Mouse (Mus musculus): Measurements from ENCODE around the gene Cep63. TPM values are rescaled to one million over a fixed set of nuclear protein-coding genes. Genes with fewer than 3 reads are reported as not detected.

The Cep63 gene
- polyA plus RNA-seq, 1 experiment from 2014 or later, result 51.6 TPM

DNA sequence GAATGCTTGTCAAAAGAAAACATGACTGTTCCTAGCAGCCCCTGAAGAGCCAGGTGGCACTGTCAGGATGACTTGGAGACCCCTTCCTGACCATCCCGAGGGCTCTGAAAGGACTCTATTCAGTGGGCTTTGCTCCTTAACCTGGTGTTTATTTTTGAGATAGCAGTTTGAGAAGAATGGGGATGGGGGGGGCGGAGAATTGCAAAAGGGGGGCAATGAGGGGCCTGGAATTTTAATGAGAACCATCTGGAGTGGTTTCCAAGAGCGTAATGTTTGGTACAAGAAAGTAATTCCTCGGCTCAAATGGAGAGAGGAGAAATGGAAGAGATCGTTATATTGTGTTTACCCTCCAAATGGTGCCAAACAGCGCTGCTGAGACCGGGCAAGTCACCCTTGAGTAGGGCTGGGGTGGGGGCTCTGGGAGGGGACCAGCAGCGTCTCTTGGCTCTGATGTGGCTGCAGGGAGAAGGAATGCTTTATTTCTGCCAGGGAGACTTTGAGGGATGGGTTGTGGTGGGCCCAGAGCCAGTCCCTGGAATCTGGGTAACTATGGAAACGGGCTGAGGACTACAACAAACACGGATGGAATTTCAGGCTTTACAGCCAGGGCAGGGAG lies 17.3 kb upstream of the Cep63 start:
- 8% methylated on average over 10 of the region's 10 CpGs for WGBS
- Histone ChIP-seq H3K27me3 (0 out of 2 replicates have a peak, but pooled peaks cover 5% of the 10 kb centered on the region), H3K4me3 (replicated peaks) (no peak overlapping the region), H3K36me3 (no peaks in the 10 kb centered on the region), H3K4me1 (replicated peaks) (peaks cover 30% of the 10 kb centered on the region), H3K9ac (replicated peaks) (no peak overlapping the region), H3K4me2 (replicated peaks) (peak overlapping the region; percentile 31), H3K9me3 (no peaks in the 10 kb centered on the region), H3K27ac (0 out of 2 replicates have a peak overlapping the region, but pooled peaks have one; percentile 40)
- ATAC-seq, result peak; percentile 90

DNA sequence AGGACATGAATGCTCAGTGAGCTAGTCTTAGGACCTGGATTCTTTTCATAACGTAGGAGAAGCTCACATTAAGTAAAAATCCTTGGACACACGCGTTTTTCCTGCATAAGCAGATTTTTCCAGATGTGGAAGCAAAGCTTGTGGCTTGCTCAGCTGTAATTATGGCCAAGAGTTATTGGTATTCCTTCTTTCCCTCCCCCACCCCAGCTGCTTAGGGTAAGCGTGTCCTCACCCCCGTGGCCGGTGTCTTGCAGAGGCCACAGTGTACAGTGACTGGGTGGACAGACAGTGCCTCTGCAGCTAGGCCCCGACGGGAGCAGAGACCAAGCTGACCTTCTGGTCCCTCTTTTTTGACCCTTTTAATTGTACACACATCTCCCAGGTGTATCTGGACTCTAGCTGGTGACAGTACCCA lies 16.7 kb upstream of the Cep63 start:
- Histone ChIP-seq H3K27me3 (0 out of 2 replicates have a peak, but pooled peaks cover 5% of the 10 kb centered on the region), H3K4me2 (replicated peaks) (no peak overlapping the region; the same call in 1 of the 2 replicates), H3K4me3 (replicated peaks) (no peak overlapping the region), H3K27ac (no peak overlapping the region), H3K36me3 (no peaks in the 10 kb centered on the region), H3K9ac (replicated peaks) (no peak overlapping the region), H3K4me1 (replicated peaks) (peaks cover 30% of the 10 kb centered on the region), H3K9me3 (no peaks in the 10 kb centered on the region)
- ATAC-seq, result 0 out of 2 replicates have a peak, but pooled peaks have one; percentile 13
- 62% methylated on average over 8 of the region's 8 CpGs for WGBS

- H3K9ac ChIP-seq (replicated peaks), result no peak overlapping the region
- no peaks in the 10 kb centered on the region for H3K9me3 ChIP-seq
- H3K4me1 ChIP-seq (replicated peaks), result peaks cover 30% of the 10 kb centered on the region
- H3K36me3 ChIP-seq, result no peaks in the 10 kb centered on the region
- 77% methylated on average over 6 of the region's 6 CpGs for WGBS
- H3K4me3 ChIP-seq (replicated peaks), result no peak overlapping the region
- H3K4me2 ChIP-seq (replicated peaks), result no peak overlapping the region
- no peak for ATAC-seq
- H3K27me3 ChIP-seq, result no peaks in the 10 kb centered on the region
- no peak overlapping the region for H3K27ac ChIP-seq
Measured at GRCm38 (mm10) chr9:102641531-102641930, 15.2 kb upstream of the Cep63 start.

DNA sequence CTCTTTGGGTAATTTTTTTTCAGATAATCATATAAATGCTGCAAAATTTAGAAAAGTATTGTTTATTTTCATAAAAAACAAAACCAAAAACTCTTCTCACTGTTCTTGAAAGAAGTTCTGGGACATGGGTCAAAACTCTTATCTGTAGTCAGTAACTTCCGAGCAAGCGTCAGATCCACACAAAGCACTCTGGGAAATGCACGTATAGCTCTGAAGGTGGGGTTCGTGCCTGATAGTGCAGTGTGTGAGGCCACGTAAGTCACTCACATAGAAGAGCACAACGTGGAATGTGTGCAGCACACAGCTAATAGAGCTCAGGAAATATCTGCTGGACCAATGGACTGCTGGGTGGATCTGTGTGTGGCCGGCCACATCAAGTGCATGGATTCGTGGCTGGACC lies 13.2 kb upstream of the Cep63 start:
- Histone ChIP-seq H3K36me3 (0 out of 2 replicates have a peak, but pooled peaks cover 4% of the 10 kb centered on the region), H3K4me1 (replicated peaks) (peaks cover 26% of the 10 kb centered on the region), H3K9ac (replicated peaks) (no peak overlapping the region), H3K4me2 (replicated peaks) (no peak overlapping the region), H3K4me3 (replicated peaks) (no peak overlapping the region), H3K27me3 (no peaks in the 10 kb centered on the region), H3K27ac (no peak overlapping the region), H3K9me3 (no peaks in the 10 kb centered on the region)
- ATAC-seq, result no peak
- WGBS, result 88% methylated on average over 8 of the region's 8 CpGs

GRCm38 (mm10) chr9:102638963-102639362 lies 12.6 kb upstream of the Cep63 start:
- 75% methylated on average over 7 of the region's 7 CpGs for whole genome bisulfite sequencing
- Histone ChIP-seq H3K9ac (replicated peaks) (no peak overlapping the region), H3K27ac (no peak overlapping the region), H3K4me2 (replicated peaks) (no peak overlapping the region), H3K4me1 (replicated peaks) (peaks cover 21% of the 10 kb centered on the region), H3K36me3 (peaks cover 10% of the 10 kb centered on the region), H3K4me3 (replicated peaks) (no peak overlapping the region), H3K27me3 (no peaks in the 10 kb centered on the region), H3K9me3 (no peaks in the 10 kb centered on the region)
- no peak for ATAC-seq

DNA sequence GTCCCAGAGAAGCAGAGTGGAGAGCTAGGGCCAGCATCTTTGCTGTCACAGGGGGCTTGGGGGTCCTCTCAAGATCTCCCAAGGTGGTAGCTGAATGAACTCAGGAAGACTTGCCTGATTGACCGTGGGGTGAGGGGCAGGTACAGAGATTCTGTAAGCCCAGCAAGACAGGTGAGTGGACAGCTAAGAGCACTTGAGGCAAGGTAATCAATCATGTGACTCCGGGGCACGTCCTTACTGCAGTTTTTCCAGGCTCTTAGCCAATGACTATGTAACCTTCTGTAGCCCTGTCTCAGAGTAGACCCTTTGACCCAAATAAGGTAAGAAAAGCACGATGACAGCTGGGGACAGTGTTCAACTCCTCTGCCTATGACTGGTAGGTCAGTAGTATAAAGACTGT lies 10.8 kb upstream of the Cep63 start:
- ATAC-seq, result no peak; the same call in 1 of the 2 replicates
- peaks cover 11% of the 10 kb centered on the region; the same call in 1 of the 2 replicates for H3K4me1 ChIP-seq (replicated peaks)
- H3K4me2 ChIP-seq (replicated peaks), result no peak overlapping the region
- WGBS, result 79% methylated on average over 4 of the region's 4 CpGs
- no peaks in the 10 kb centered on the region for H3K9me3 ChIP-seq
- no peaks in the 10 kb centered on the region for H3K27me3 ChIP-seq
- H3K4me3 ChIP-seq (replicated peaks), result no peak overlapping the region
- no peak overlapping the region for H3K9ac ChIP-seq (replicated peaks)
- H3K36me3 ChIP-seq, result peaks cover 13% of the 10 kb centered on the region
- no peak overlapping the region for H3K27ac ChIP-seq

GRCm38 (mm10) chr9:102636553-102636952 lies 10.2 kb upstream of the Cep63 start:
- Histone ChIP-seq H3K4me1 (replicated peaks) (peaks cover 11% of the 10 kb centered on the region; the same call in 1 of the 2 replicates), H3K9ac (replicated peaks) (no peak overlapping the region), H3K36me3 (peaks cover 19% of the 10 kb centered on the region), H3K27me3 (no peaks in the 10 kb centered on the region), H3K4me2 (replicated peaks) (no peak overlapping the region), H3K27ac (no peak overlapping the region), H3K9me3 (no peaks in the 10 kb centered on the region), H3K4me3 (replicated peaks) (no peak overlapping the region)
- WGBS, result 4% methylated on average over 4 of the region's 4 CpGs
- peak; percentile 74 for ATAC-seq

DNA sequence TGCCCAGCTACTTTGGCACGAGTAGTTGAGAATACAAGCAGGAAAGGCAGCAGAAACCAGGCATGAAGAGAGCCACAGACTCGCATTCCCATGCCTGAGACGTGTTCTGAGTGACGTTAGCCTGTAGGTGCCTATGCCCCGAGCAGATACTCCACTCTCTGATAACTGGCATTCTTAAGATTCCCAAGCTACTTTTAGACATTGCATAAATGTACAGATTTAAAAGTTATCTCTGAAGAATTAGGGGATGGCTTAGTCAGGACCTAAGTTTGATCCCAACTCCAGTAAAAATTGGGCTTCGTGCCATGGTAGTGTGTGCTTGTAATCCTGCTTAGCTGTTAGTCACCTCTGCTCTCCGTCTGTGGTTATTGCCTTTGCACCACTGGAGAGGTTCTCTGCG lies 8.1 kb upstream of the Cep63 start:
- Histone ChIP-seq H3K9ac (replicated peaks) (no peak overlapping the region), H3K27me3 (no peaks in the 10 kb centered on the region), H3K4me3 (replicated peaks) (no peak overlapping the region), H3K4me1 (replicated peaks) (peaks cover 11% of the 10 kb centered on the region; the same call in 1 of the 2 replicates), H3K9me3 (no peaks in the 10 kb centered on the region), H3K36me3 (peaks cover 32% of the 10 kb centered on the region), H3K4me2 (replicated peaks) (no peak overlapping the region), H3K27ac (no peak overlapping the region)
- 88% methylated on average over 8 of the region's 8 CpGs for WGBS
- ATAC-seq, result no peak

DNA sequence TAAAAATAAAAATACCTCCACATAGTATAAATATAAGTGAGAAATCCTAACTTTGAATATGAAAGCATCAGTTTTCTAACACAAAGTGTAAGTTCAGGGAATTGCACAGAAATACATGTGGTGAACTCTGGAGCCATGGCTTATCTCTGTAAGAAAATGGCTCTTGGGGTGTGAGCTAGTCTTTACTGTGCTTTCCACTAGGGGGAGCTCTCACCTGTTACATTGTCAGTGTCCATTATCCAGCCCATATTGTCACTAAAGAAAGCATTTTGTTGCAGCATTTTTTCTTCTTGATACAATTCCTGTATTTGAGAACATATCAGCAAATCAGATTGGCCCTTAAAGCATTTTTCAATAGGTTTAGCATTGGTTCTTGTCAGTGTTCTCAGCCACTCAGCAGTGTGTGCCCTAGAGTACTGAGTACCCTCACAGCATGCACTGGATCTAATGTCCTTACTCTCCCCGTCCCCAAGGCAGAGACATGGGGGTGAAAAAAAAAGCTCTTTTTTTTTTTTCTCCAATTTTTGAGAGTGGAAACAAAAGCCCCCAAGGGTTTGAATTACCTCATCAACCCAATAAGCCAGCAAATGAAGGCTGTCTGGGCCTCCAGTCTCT lies 6.7 kb upstream of the Cep63 start:
- peak; percentile 68 for ATAC-seq
- Histone ChIP-seq H3K4me2 (replicated peaks) (no peak overlapping the region), H3K27ac (no peak overlapping the region), H3K36me3 (peaks cover 32% of the 10 kb centered on the region), H3K4me1 (replicated peaks) (peaks cover 6% of the 10 kb centered on the region; the same call in 1 of the 2 replicates), H3K27me3 (no peaks in the 10 kb centered on the region), H3K4me3 (replicated peaks) (no peak overlapping the region), H3K9me3 (no peaks in the 10 kb centered on the region), H3K9ac (replicated peaks) (peak overlapping the region; percentile 49; the same call in 1 of the 2 replicates)
- 58% methylated on average over 1 of the region's 1 CpGs for WGBS

DNA sequence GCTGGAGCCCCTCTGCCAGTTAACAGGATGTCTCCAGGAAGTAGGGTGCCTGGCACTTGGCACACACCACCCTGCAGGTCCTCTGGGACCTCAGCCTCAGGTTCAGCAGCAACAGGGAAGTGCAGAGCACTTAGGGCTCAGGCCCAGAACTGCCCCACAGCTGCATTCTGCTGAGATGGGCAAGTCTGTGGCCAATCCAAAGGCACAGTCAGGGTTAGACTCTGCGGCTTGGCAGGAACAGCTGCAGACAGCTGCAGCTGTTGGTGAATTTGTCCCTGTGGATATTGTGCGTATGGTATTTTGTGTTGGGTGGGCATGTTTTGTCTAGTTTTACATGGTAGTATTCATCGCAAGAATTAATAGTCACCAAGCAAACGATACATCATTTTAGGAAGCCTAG lies 5.8 kb upstream of the Cep63 start:
- no peak overlapping the region for H3K4me3 ChIP-seq (replicated peaks)
- no peaks in the 10 kb centered on the region for H3K9me3 ChIP-seq
- no peak overlapping the region for H3K4me2 ChIP-seq (replicated peaks)
- ATAC-seq, result no peak
- H3K9ac ChIP-seq (replicated peaks), result no peak overlapping the region
- peaks cover 32% of the 10 kb centered on the region for H3K36me3 ChIP-seq
- no peak overlapping the region for H3K27ac ChIP-seq
- H3K4me1 ChIP-seq (replicated peaks), result peaks cover 11% of the 10 kb centered on the region
- WGBS, result 93% methylated on average over 4 of the region's 4 CpGs
- H3K27me3 ChIP-seq, result no peaks in the 10 kb centered on the region

GRCm38 (mm10) chr9:102631589-102632147 lies 5.3 kb upstream of the Cep63 start:
- H3K9ac ChIP-seq (replicated peaks), result no peak overlapping the region
- H3K27me3 ChIP-seq, result no peaks in the 10 kb centered on the region
- H3K36me3 ChIP-seq, result peaks cover 32% of the 10 kb centered on the region
- H3K4me1 ChIP-seq (replicated peaks), result peaks cover 15% of the 10 kb centered on the region
- 73% methylated on average over 2 of the region's 2 CpGs for WGBS
- H3K4me3 ChIP-seq (replicated peaks), result no peak overlapping the region
- H3K9me3 ChIP-seq, result no peaks in the 10 kb centered on the region
- no peak overlapping the region for H3K27ac ChIP-seq
- no peak overlapping the region for H3K4me2 ChIP-seq (replicated peaks)
- ATAC-seq, result no peak

DNA sequence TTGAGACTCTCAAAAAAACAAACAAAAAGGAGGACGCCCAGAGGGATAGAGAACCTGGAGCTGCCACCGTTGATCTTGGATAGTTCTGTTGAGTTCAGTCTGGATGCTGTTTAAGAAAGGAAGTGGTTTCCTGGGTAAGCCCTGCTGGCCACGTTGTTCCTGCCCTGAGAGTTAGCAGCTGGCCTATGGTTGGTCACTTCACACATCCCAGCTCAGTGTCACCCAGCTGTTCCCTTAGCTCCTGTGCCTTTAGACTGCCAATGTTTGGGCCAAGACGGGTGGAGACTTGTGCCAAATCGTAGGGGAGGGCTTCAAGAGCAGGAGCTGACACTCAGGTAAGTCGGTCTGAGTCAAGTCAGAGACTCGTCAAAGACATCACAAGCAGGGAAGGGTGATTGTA lies 2.7 kb upstream of the Cep63 start:
- no peak overlapping the region for H3K4me3 ChIP-seq (replicated peaks)
- 79% methylated on average over 7 of the region's 7 CpGs for WGBS

More for the DNA sequence above, 2.7 kb upstream of the Cep63 start:
- no peak overlapping the region for H3K27ac ChIP-seq
- H3K4me1 ChIP-seq (replicated peaks), result peaks cover 28% of the 10 kb centered on the region
- no peak overlapping the region for H3K4me2 ChIP-seq (replicated peaks)
- H3K36me3 ChIP-seq, result peaks cover 23% of the 10 kb centered on the region
- ATAC-seq, result no peak
- H3K27me3 ChIP-seq, result no peaks in the 10 kb centered on the region
- H3K9me3 ChIP-seq, result no peaks in the 10 kb centered on the region
- no peak overlapping the region for H3K9ac ChIP-seq (replicated peaks)

All from midbrain, embryonic 13.5 days (tissue).